Mouse (Mus musculus) monocyte, adult 5-6 weeks (primary cell): Measurements from ENCODE around the gene Samhd1. TPM values are rescaled to one million over a fixed set of nuclear protein-coding genes. Genes with fewer than 3 reads are reported as not detected.

Experiments
- ATAC-seq: fragments of 153-309, 156-312 bp; replicated peaks from 2 replicates; pipeline ENCODE4 v1.8.0; 2017; ENCODE audit warnings: mild to moderate bottlenecking; ENCODE audit not compliant: low TSS enrichment, insufficient number of reproducible peaks, severe bottlenecking, poor library complexity, low FRiP score
- total RNA-seq: library from RNA; stranded (forward); fragments of 200-1000, 200-491, 200-594 nt; gene quantifications from 3 replicates; pipeline ENCODE4 v1.2.3, GENCODE M21; 2017

Samhd1 gene
- total RNA-seq, 1 experiment from 2014 or later: 1,123 TPM

DNA sequence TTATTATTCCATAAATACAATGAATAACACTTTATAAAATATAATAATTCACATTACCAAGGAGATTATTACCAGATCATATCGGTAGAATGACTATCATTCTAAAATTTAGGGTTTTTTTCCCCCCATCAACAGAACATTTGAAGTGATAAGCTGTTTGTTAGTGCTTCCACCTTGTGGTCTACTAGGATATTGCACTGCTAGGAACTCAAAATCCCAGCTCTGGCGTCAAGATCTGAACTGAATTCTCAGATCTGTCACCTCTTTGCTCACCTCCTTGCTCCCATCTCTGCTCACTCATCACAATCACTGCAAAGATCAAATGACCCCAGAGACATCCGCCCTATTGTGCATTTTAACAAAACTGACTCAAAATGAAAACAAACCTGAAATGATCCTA lies 18.1 kb downstream of the Samhd1 start:
- ATAC-seq: 0 out of 2 replicates have a peak, but pooled peaks have one; percentile 44

DNA sequence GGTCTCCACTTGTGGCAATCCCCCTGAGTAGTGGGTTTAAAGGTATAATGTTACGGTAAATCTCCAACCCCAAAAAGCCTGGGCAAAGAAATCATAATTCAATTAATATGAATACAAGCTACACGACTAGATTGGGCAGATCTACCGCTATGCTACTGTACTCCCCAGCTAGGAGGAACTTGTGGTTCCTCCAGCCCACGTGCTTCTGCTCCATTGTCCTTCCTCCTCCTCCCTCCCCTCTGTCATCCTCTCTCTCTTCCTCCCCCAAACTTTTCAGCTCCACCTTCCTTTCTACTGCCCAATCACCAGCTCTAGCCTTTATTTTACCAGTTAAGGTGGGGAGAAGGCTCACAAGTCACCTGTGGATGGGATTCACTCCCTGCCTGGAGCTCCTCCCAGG lies 26.8 kb downstream of the Samhd1 start:
- ATAC-seq: peak; percentile 69

DNA sequence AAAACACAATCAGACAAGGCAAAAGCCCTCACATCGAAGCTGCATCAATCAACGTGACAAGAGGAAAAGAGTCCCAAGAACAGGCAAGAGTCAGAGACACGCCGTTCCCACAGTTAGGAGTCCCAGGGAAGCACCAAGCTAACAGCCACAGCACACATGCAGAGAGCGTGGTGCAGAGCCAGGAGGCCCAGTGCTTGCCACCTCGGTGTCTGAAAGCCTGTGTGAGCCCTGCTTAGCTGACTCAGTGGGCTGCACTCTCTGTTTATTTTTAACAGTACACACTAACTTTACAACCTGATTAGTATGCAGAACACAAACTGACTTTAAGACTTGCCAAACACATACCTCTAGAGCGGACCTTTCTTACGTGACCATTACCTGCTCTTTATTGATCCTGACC lies 30.6 kb downstream of the Samhd1 start:
- ATAC-seq: no peak

DNA sequence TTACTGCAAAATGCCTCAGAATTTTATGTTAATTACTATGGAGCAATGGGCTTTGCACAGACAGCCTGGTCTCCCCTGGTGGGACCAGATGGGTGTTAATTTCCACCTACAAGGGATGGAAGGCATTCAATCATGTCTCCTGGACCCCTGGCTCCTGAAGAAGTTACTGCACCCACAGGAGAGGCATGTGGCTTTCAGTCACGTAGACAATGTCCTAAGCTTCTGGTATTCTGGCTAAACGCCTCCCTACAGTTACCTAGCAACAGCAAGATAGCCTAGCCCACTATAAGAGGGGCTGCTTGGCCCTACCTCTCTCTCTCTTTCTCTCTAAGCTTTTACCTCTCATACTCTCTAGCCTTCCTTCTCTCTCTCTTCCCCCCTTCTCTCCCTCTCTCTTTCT lies 32.8 kb downstream of the Samhd1 start:
- ATAC-seq: no peak

- no peak for ATAC-seq
Observed at GRCm38 (mm10) chr2:157101650-157102049, 33.4 kb downstream of the Samhd1 start.

- ATAC-seq: no peak
Observed at GRCm38 (mm10) chr2:157100319-157100605, 34.8 kb downstream of the Samhd1 start.

DNA sequence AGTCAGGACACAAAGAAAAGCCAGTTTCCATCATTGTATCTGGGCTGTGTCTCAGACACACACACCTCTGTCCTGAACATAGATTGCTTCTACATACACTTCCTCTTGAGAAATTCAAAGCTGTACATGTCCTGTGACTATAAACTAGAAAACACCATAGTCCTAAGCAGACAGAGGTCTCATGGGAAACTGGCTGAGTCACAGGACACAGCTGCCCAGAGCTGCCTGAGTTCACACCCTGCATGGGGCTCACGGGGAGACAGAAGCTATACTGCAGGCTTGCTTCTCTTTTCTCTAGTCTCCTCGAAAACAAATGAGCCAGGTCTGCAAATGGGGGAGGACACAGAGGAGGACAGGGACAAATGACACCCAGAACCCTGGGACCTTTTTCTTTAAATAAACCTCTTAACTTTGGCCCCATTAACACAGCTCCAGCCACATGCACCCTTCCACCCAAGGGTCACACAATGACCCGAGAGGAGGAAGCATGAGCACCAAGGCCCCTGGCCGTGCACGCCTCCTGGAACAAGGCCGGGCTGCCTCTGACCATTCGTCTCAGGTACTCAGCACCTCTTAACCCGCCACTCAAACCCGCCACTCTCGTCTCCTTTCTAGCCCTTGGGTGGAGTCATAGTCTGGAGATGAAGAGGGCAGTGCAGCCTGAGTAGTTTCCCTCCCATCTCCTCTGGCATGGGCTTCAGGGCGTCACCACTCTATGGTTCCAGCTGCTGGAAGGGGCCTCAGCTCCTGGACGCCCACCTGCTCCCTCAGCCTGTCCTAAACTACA lies 35.3 kb downstream of the Samhd1 start:
- no peak for ATAC-seq

- ATAC-seq: peak; percentile 15; the same call in 1 of the 2 replicates
Observed at GRCm38 (mm10) chr2:157095005-157095755, 39.9 kb downstream of the Samhd1 start.

DNA sequence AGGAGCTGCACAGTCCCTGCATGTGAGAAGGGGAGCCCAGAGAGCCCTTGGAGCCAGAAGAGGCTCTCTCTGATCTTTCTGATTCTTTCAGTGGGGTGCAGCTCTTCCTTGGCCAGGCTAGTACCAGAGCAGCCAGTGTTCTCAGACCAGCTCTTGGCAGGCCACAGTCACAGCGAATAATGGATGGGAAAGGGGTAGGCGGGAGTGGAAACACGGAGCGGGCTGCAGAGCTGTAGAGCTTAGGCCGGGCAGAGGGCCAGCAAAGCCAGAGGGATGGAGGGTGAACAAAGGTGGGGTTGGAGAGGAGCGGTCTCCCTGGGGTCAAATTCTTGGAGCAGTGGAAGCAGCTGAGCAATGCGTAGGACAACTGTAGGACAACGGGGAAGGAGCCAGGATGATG lies 43.0 kb downstream of the Samhd1 start:
- ATAC-seq: no peak

DNA sequence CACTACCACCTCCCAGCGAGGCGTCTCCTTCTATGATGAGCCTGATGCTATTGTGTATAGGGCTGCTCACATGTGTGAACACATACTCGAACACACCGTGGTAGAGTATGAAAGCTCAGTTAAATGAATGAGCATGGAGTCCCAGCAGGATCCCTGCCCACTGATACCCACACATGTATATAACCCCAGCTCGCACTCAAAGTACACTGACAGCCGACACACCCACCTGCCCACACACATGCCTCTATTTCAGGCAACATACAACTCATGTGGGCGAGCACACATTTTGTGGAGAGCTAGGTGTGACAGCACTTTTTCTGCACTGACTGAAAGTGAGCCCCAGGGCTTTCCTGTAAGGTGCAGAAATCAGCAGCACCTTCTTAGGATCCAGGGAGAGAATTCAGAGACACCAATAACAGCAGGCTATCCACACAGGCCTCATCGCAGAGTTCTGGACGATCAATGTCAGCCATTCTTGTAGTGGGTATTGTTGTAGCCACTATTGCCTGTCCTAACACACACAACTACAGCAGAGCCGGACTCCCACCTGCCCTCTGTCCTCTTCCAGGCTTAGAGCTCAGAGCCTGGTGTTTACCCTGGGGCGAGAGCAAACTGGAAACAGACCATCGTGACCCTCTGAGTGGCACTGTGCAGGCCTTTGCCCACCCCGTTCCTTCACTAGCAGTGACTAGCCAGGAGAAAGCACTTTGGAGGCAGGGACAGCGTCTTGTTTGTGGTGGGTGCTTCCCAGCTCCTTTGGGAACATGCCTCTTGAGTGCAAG lies 47.3 kb downstream of the Samhd1 start:
- ATAC-seq: no peak

- no peak for ATAC-seq
Observed at GRCm38 (mm10) chr2:157086796-157087195, 48.3 kb downstream of the Samhd1 start, which contains the start of gene Tldc2. TSS of gene Tldc2 (plus strand) at chr2:157087055.

GRCm38 (mm10) chr2:157084831-157085585 lies 50.1 kb downstream of the Samhd1 start:
- ATAC-seq: no peak

DNA sequence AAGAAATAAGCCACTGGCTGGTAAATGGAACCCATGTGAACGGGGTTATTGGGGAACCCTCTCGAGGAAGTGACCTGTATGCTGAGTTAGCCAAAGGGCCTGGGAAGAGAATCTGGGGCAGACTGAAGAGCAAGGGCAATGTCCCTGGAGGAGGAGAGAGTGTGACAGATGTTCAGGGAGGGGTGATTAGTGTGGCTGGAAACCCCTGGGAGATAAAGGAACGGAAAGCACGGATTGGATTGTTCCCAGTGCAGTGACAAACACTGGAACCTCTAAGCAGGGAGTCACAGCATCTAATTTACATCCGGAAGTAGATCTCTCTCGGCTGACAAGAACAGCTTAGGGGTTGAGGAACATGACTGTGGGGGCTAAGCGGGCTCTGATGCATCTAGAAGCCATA lies 53.1 kb downstream of the Samhd1 start:
- no peak for ATAC-seq

- no peak for ATAC-seq
Observed at GRCm38 (mm10) chr2:157081331-157081730, 53.7 kb downstream of the Samhd1 start.

- no peak for ATAC-seq
Observed at GRCm38 (mm10) chr2:157079701-157080180, 55.3 kb downstream of the Samhd1 start.

- ATAC-seq: no peak
Observed at GRCm38 (mm10) chr2:157078793-157079700, 56.0 kb downstream of the Samhd1 start, which contains the start of gene Soga1. TSS of gene Soga1 (minus strand) at chr2:157079254.

GRCm38 (mm10) chr2:157078059-157078792 lies 56.8 kb downstream of the Samhd1 start:
- no peak for ATAC-seq
